Mouse (Mus musculus) regulatory T cell (primary cell): ENCODE results near the gene Ints13.
"Not testable (repeated sequence)": the region's sequence is repeated elsewhere in the genome, so short reads cannot be mapped to it uniquely, and the experiment has no call there.

Experiments
- in situ Hi-C: fragments of 300-600 bp; cut with MboI, MseI; formaldehyde crosslinking; loops from one replicate; pipeline ENCODE4 v1.15.1; 2025; ENCODE audit warnings: high pct_unique_total_duplicates

Gene Ints13

DNA sequence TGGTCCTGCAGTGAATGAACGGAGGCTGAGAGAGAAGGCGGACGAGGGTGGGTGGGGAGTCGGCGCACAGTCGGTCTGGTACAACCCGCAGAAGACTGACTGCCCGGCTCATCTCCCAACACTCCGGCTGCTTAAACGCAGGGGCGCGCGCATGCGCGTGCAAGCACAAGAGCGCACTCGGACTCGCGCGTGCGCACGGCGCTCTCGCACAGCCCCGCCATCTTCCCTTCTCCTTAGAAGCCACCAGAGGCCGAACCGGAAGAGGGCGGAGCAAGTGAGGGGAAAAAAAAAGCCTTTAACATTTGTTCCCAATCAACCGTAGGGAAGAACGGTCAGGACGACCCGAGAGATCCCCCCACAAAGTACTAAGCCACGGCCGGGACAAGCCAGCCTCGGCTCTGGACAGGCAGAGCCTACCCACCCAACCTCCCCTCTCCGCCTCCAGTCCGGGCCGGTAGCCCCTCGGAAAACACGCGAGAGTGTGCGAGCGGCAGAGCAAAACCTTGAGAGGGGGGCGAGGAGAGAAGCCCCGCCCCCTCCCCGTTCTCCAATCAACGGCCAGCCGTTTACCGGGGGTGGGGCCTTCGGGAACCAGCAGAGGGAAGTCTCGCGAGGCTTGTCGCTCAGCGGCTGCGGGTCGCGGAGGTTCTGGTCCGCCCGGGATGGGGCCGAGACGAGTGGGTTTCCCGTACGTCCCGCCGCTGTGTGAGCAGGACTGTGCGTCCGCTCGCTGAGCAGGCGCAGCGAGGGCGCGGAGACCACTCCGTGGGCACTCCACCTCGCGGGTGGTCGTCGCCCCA is at the start of gene Ints13:
Gene Ints13 (minus strand): TSS at position 526 of the 800 bp plus-strand sequence.
- in situ Hi-C loops = no loop called here

- in situ Hi-C loops = no loop called here
Measured at GRCm38 (mm10) chr6:146616670-146617069, 39.0 kb upstream of the Ints13 start.

GRCm38 (mm10) chr6:146615891-146616290 is 38.3 kb upstream of the Ints13 start:
- in situ Hi-C loops = no loop called here

DNA sequence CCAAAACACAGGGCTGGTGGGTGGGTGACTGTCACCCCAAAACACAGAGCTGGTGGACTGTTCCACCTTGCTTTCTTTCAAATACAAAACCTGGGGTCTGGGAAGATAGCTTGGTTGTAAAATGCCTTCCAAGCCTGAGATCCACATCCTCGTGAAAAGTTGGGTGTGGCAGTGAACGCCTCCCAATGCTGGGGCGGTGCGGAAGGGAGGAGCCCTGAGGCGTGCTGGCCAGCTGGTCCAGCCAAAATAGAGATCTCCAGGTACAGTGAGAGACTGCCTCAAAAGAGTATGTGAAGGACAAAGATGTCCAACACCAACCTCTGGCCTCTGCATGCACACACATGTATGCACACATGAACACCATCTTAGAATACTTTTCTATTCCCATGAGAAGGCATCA is 36.9 kb upstream of the Ints13 start:
- in situ Hi-C loops = no loop called here

GRCm38 (mm10) chr6:146613907-146614306 is 36.3 kb upstream of the Ints13 start:
- in situ Hi-C loops = no loop called here

DNA sequence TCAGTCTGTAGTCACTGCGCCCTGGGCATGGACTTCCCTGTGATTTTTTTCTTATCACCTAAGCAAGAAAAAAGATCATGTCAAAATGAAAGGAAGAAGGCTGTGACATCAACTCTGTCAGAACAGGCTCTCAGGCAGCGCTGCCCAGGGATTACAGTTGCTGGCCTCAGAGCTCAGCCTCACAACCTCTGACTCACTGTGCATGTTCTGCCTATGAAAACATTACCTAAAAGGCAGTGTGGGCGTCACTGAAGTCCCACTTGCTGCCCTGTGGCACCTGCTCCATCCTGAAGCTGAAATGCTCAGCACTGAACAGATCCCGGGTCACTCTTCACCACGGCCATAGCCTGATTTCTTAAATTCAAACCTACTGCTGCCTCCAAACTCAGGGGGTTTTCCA is 35.1 kb upstream of the Ints13 start:
- in situ Hi-C loops = no loop called here

DNA sequence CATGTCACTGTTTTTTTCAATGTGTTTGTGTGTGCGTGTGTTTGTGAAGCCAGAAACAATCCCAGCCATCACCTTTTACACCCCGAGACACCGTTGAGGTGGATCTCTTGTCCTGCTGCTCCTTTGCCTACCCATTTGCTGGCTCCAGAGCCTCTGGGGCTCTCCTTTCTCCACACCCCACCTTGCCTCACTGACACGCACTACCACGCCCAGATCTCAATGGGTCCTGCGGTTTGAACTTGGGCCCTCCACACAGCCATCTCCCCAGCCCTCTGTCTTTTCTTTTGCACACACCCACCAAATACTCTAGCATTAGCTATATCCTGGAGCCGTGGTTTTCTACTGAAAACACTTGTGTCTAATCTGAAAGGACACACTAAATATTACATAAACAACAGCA is 34.3 kb upstream of the Ints13 start:
- in situ Hi-C loops = no loop called here

- in situ Hi-C loops = no loop called here
Measured at GRCm38 (mm10) chr6:146611385-146611784, 33.8 kb upstream of the Ints13 start.

- in situ Hi-C loops = no loop called here
Measured at GRCm38 (mm10) chr6:146603651-146604050, 26.0 kb upstream of the Ints13 start.

DNA sequence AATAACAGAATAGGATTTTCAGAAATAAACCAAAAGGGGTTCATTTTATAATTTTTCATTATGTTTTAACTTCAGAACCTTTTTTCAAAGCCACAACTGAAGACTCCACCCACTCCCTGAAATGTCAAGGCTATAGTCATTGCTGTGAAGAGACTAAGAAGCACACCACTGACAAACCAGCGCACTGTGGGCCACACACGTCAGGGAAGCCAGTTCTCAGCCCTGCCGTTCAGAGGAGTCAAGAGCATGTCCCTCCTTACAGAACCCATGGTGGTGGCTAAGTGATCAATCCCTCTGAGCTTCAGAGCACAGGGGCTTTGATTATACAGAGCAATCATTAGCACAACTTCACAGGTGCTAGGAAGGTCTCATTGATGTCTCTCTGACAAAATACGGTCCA is 25.0 kb upstream of the Ints13 start:
- in situ Hi-C loops = no loop called here

DNA sequence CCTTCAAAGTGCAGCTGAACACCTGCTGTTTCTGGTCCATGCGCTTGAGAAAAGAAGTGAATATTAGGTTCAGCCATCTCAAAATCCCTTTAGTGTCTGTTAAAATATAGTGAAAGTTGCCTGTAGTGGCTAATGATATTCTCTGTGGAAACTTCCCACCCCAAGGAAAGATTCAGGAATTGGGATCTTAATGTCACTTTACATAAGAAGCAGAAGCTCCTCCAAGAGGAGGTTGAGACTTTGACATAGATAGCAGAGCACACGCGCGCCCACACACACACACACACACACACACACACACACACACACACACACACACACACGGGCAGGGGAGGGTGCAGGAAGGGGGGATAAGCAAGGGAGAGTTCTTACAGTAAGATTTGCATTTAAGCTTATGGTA is 7.5 kb upstream of the Ints13 start:
- in situ Hi-C loops = no loop called here

GRCm38 (mm10) chr6:146583366-146584046 is 5.9 kb upstream of the Ints13 start:
- in situ Hi-C loops = no loop called here

DNA sequence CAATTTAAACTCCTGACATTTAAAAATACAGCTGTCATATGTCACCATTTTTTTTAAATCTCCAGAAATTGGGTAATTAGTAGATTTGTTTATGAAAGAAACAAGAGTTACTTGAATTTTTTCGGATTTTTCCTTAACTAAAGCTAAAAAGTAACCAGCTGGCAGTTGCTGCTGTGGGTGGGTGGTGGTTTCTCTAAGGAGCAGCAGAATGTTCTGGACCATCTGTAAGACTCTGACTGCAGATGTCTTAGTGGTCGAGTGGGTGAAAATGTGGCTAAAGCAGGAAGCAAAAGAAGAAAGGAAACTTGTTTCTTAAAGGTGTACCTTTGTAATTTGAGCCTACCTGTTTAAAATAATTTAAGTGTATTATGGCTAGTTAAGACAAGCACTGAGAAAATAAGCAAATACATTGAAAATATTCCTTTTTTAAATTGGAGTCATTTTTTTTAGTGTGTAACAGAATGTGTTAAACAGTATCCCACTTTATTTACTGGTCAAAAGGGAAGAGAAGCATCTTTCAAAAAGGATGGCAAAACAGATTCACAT is 2.8 kb upstream of the Ints13 start:
- in situ Hi-C loops = no loop called here

DNA sequence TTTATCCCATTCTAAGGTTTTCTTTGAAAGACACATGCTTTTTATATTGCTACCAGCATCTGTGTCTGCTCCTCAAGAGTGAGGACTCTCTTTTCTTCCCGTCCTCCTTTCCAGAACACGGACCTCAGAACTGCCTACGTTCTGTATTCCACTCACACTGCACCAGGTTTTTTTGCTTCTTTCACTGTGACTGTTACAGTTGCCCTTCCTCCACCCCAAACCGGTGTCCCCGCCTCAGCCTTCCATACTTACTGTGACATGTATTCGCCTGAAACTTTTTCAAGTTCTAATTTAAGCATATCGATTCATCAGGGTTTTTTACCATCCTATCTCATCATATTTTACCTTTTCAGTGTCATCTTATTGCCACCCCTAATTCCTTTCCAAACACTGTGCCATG is 951 bp upstream of the Ints13 start:
- in situ Hi-C loops = no loop called here

DNA sequence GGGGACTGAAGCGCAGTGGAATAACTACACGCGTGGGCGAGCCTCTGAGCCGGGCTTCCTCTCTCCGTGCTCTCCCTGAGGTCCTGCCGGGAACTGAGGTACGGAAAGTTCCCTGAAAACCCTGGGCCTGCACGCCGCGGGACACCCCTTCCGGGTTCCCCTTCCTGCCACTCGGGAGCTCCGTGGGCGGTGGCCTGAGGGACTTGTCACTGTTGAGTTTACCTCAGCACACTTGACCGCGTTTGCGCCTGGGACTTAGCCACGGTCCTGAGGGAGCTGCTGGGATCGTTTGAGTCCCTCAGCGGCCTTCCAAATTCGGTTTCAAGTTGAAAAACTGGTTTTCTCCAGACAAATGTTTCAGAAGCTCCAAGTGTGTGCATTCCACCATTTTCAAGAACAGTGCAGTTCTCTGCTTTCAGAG is 486 bp upstream of the Ints13 start:
- in situ Hi-C loops = no loop called here

- in situ Hi-C loops = no loop called here
Measured at GRCm38 (mm10) chr6:146576903-146577302, 732 bp downstream of the Ints13 start, which contains the start of gene Fgfr1op2. Gene Fgfr1op2, plus strand, starts transcription at chr6:146577203.

- in situ Hi-C loops = no loop called here
Measured at GRCm38 (mm10) chr6:146572073-146572472, 5.6 kb downstream of the Ints13 start.

- in situ Hi-C loops = not testable (repeated sequence)
Measured at GRCm38 (mm10) chr6:146562461-146562860, 15.2 kb downstream of the Ints13 start.

DNA sequence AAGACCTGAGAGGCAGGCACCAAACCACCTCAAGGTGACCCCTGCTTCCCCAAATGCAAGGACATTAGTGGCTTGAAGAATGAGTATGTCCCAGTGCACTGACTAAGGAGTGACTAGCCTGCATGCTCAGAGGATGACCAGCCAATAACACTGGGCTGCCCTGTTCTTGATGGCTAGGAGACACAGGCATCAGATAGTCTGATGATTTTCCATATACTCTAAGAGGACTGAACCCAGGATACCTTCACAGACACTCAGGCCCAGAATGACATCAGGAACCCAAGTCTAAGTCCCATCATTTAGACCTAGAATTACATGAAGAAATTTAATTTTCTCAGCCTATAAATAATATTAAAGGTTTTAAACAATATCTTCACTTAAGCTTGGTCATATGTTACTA is 26.3 kb downstream of the Ints13 start:
- in situ Hi-C loops = no loop called here

GRCm38 (mm10) chr6:146550421-146550820 is 27.2 kb downstream of the Ints13 start:
- in situ Hi-C loops = no loop called here

- in situ Hi-C loops = no loop called here
Measured at GRCm38 (mm10) chr6:146545289-146545865, 32.3 kb downstream of the Ints13 start.

DNA sequence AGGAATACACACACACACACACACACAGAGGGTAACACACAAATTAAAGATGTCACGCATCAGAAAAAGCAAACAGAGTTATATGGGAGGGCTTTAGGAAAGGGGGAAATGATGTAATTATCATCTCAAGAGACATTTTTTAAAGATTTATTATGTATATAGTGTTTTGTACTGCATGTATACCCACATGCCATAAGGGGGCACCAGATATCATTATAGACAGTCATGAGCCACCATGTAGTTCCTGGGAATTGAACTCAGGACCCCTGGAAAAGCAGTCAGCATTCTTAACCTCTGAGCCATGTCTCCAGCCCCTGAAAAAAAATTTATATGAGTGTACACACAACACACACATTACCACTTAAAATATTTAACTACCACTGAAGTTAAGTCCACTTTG is 33.0 kb downstream of the Ints13 start:
- in situ Hi-C loops = no loop called here
